Mouse (Mus musculus) telencephalon, adult 2 months (tissue): ENCODE results near the gene Atp12a.

Experiments used
- DNase-seq: peaks from one replicate; pipeline ENCODE4 v3.0.0-alpha.2; 2011; ENCODE audit warnings: low read depth, low spot score

Atp12a gene

DNA sequence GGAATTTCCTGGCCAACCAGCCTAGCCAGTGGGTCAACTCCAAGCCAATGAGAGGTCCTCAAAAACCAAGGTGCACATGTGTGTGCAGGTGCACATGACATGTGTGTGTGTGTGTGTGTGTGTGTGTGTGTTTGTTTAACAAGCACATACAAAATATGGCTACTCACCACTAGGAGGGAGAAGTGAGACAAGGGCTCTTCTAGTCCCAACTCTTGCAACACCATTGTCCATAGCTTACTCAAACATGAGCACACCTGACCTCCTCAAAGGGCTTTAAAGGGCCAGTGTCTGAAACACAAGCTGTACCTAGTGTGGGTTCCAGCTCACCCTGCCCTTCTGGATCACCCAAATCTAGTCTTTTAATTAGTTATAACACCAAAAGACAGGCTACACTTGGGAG is 12.9 kb downstream of the Atp12a start:
- no peak for DNase-seq

DNA sequence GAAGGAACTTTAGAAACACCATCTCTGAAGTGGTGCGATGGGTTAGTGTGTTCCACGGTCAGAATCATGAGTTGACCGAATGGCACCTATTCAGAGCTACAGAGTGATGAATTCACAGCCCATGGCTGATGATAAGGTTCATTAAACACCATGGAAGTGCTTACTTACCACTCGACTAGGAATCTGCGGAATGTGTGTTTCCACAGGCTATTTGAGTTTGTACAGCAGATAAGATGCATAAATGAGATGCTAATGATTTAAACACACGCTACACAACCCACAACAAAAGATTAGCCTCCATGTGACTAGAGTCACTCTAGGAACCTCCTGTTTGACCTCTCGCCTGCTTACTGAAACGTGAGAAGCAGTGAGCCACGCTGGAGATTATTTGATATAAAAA is 14.5 kb downstream of the Atp12a start:
- DNase-seq = no peak

DNA sequence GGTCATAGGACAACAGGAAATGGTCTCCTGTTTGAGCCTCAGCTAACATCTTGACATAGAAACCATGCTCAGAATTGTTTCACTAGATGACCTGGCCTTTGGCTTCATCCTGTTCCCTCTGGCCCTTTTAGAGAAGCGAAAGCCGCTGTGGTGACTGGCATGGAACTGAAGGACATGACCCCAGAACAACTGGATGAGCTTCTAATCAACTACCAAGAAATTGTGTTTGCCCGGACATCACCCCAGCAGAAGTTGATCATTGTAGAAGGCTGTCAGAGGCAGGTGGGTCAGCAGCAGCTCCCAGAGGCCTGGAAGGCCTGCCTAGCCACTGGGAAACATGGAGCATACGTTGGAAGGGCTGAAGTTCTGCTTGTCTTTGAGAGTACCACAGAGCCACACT is 17.5 kb downstream of the Atp12a start:
- no peak for DNase-seq

DNA sequence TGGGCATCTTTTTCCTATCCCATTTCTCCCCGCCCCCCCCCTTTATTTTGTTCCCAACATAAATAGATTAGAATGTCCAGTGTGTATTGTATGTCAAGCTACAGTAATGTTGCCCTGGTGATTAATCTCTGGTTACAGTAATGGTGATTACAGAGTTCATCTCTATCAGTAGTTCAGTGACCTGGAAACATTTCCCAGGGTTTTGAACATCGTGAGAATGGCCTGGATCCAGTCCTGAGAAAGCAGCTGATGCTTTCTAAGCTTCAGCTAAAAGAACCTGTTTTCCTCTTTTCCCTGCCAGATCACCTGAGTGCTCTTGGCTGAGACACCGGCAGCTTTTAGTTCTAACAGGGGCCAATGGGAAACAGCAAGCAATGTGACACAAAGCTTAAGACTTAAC is 25.4 kb downstream of the Atp12a start:
- no peak for DNase-seq

DNA sequence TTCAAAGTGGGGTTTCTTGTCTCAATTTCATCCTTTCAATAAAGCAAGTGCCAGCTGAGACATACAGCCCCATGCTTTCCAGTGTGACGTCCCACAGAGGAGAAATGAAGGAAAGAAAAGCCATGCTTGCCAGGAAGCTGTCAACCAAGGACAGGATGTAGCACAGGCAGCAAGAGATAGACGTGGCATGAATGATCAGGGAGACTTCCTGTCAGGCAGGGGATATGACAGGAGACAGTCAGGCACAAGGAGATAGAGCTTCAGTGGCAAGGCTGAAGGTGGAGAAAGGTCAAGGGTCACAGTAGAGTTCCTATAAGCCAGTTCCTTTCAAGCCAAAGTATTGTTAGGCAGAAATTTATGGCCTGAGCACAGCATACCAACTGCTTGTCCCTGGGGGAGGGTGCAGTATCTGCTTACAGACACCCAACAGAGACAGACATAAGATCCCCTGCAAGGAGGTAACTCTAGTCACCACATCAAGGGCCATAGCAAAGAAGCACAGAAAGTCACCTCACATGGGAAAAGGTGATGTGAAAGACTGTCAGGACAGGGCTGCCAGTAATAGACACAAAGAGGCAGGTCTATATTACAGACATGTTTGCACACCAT is 28.9 kb downstream of the Atp12a start:
- no peak for DNase-seq

DNA sequence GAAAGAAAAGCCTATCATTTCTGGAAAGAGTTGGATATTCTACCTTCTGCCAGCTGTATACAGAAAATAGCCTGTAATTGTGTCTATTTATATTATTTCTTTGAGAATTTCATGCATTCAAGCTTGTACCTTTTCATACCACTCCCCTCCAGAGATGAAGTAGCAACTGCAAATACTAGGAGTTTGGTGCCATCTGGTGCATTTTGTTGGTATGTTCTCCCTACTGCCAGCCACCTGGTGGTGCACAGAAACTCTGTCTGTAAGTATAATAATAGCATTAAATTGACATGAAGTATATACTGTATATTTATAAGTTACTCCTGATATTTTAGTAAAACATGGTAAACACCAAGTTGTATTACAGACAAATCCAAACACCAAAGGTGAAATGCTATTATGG is 33.1 kb downstream of the Atp12a start:
- DNase-seq = peak; percentile 3

DNA sequence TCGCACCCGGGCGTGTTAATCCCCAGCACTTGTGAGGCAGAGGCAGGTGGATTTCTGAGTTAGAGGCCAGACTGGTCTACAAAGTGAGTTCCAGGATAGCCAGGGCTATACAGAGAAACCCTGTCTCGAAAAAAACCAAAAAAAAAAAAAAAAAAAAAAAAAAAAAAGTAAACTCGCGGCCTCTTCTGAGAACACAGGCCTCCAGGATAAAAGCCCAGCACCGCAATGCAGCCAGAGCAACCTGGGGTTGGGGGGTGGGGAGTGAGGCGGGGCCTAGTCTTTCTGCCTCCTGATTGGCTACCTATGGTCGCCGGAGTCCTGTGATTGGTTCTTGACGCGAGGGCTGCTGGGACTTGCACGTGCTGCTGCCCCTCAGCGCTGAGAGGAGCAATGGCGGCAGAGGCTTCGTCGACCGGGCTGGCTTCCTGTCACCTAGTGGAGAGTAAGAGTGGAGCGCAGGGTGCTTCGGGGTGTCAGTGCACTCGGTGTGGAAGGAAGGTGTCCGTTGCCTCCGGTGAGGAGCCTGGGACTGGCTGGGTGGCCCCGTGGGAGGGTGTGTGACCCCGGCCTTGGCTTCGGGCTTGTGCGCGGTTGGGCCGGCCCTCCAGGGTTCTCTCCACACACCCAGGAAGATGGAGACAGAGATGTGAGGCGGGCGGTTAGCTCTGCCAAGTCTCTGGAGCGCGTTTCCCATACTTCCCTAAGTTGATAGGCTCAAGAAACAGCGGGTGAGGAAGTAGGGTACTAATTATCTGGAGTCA is 37.6 kb downstream of the Atp12a start, which contains the start of gene Rnf17:
Rnf17 (plus strand) TSS at position 271 of the 761 bp plus-strand sequence.
- DNase-seq = no peak

DNA sequence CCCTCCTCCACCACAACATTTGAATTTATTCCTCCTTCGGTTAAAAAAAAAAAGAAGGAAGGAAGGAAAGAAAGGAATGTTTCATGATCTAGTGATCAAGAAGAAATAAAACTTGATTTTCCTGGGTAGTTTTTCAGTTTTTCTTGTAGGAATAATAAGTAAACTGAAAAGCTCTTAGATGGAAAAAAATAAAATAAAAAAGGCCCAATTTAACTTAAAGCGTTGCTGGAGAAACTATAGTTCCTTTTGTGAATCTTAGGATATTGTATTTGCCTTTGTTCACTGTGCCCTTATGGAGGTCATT is 38.2 kb downstream of the Atp12a start:
- no peak for DNase-seq
